Mouse (Mus musculus) ES-E14 (cell line): ENCODE results near the gene Fundc2. TPM values are rescaled to one million over a fixed set of nuclear protein-coding genes. Genes with fewer than 3 reads are reported as not detected.

Experiments used
- DNase-seq: peaks from one replicate; pipeline ENCODE4 v3.0.0-alpha.2; 2013; ENCODE audit warnings: low read depth, low spot score
- H3K27ac ChIP-seq: 2 replicates; pipeline ENCODE4 v1.5.1; 2012; ENCODE audit warnings: low read depth, mild to moderate bottlenecking, low read length, moderate library complexity, mixed read lengths; ENCODE audit not compliant: poor library complexity, insufficient read depth, severe bottlenecking
- H3K36me3 ChIP-seq: 2 replicates; pipeline ENCODE4 v1.6.1; 2012; ENCODE audit warnings: mild to moderate bottlenecking, low read length, moderate library complexity, mixed read lengths; ENCODE audit not compliant: control insufficient read depth, poor library complexity, insufficient read depth, severe bottlenecking
- H3K4me1 ChIP-seq, 2 experiments: fragments of 150-350 bp in 1 of 2; sonication (generic) in 1 of 2; 2 replicates each; pipeline ENCODE4 v1.6.1; 2012; ENCODE audit warnings: low read length in 2 of 2, mild to moderate bottlenecking in 1 of 2, mixed read lengths in 1 of 2; ENCODE audit not compliant: control insufficient read depth in 2 of 2, insufficient read depth in 2 of 2, poor library complexity in 1 of 2
- H3K4me3 ChIP-seq, 2 experiments: fragments of 150-350 bp in 1 of 2; sonication (generic) in 1 of 2; 2 replicates each; pipeline ENCODE4 v1.5.1; 2012; ENCODE audit warnings: low read length in 2 of 2, low read depth in 1 of 2, mild to moderate bottlenecking in 1 of 2, mixed read lengths in 1 of 2; ENCODE audit not compliant: insufficient read depth in 1 of 2, poor library complexity in 1 of 2, severe bottlenecking in 1 of 2
- H3K9ac ChIP-seq: 2 replicates; pipeline ENCODE4 v1.6.1; 2012; ENCODE audit warnings: low read depth, mild to moderate bottlenecking, low read length, mixed read lengths; ENCODE audit not compliant: poor library complexity, insufficient read depth, severe bottlenecking
- H3K9me3 ChIP-seq: fragments of 150-350 bp; sonication (generic); 2 replicates; pipeline ENCODE4 v1.6.1; 2012; ENCODE audit warnings: low read depth, mild to moderate bottlenecking, low read length; ENCODE audit not compliant: control insufficient read depth, insufficient read depth
- CHD2 ChIP-seq: IDR thresholded peaks from 2 replicates; pipeline ENCODE4 v1.6.1; 2014; ENCODE audit warnings: mild to moderate bottlenecking, low read depth, low read length, inconsistent platforms
- HCFC1 ChIP-seq: IDR thresholded peaks from 2 replicates; pipeline ENCODE4 v1.6.1; 2012; ENCODE audit warnings: low read length, inconsistent platforms, borderline replicate concordance; ENCODE audit not compliant: insufficient read depth
- MAFK ChIP-seq: IDR thresholded peaks from 2 replicates; pipeline ENCODE4 v1.6.1; 2014; ENCODE audit warnings: mild to moderate bottlenecking, low read depth, low read length, inconsistent platforms; ENCODE audit not compliant: insufficient read depth
- ZC3H11A ChIP-seq: IDR thresholded peaks from 2 replicates; pipeline ENCODE4 v1.6.1; 2012; ENCODE audit warnings: low read depth, mild to moderate bottlenecking, inconsistent platforms, low read length, borderline replicate concordance
- ZNF384 ChIP-seq: IDR thresholded peaks from 2 replicates; pipeline ENCODE4 v1.6.1; 2012; ENCODE audit warnings: low read depth, low read length, inconsistent platforms
- in situ Hi-C, 2 experiments: fragments of 600-800 bp; cut with MboI; formaldehyde crosslinking; loops; one replicate each; pipeline ENCODE4 v1.15.1; 2025; ENCODE audit warnings: low sequenced_read_pairs in 2 of 2, inconsistent platforms in 1 of 2; ENCODE audit not compliant: unreplicated experiment in 2 of 2
- total RNA-seq: library from RNA; depleted of rRNA; stranded (reverse); fragments of 300-350 nt; gene quantifications from 2 replicates; pipeline ENCODE4 v1.2.3, GENCODE M21; 2012; rRNA removed

Fundc2 gene
- total RNA-seq, 1 experiment, result 13.8 TPM

GRCm38 (mm10) chrX:75409711-75410110 lies 27.5 kb downstream of the Fundc2 start:
- Histone ChIP-seq H3K9ac (no peak overlapping the region), H3K4me1 (no peaks in the 10 kb centered on the region), H3K9me3 (no peaks in the 10 kb centered on the region), H3K27ac (no peak overlapping the region), H3K36me3 (no peaks in the 10 kb centered on the region), H3K4me3 (no peak overlapping the region)
- TF ChIP-seq ZNF384 (no peak), CHD2 (no peak), MAFK (no peak), HCFC1 (no peak), ZC3H11A (no peak)
- in situ Hi-C loops, result no loop called here
- no peak for DNase-seq

- peak within 1 kb of the TSS; percentile 86; the same call in 1 of the 2 replicates for H3K27ac ChIP-seq
These were observed 34.0 kb downstream of the Fundc2 start, which contains the start of the genes Cmc4, Mtcp1 and Brcc3 for GRCm38 (mm10) chrX:75415936-75416785. TSS of gene Cmc4 (minus strand) at chrX:75416584. TSS of gene Mtcp1 (minus strand) at chrX:75416588. TSS of gene Brcc3 (plus strand) at chrX:75416628.

More at GRCm38 (mm10) chrX:75415936-75416785, 34.0 kb downstream of the Fundc2 start, which contains the start of the genes Cmc4, Mtcp1 and Brcc3:
- DNase-seq, result peak; percentile 69
- no peaks in the 10 kb centered on the region for H3K36me3 ChIP-seq
- H3K9ac ChIP-seq, result peak within 1 kb of the TSS; percentile 94
- no peak for TF ChIP-seq HCFC1
- no peak for TF ChIP-seq MAFK
- no peak for TF ChIP-seq CHD2
- no peak for TF ChIP-seq ZC3H11A
- TF ChIP-seq ZNF384, result no peak
- in situ Hi-C loops, result no loop called here
- no peaks in the 10 kb centered on the region for H3K9me3 ChIP-seq
- H3K4me3 ChIP-seq, result peak within 1 kb of the TSS; percentile 94 to 96
- no peaks in the 10 kb centered on the region for H3K4me1 ChIP-seq

Other genes starting within 250 kb of the Fundc2 start
- not detected in 2 replicates for gene Smim9, start 218.6 kb upstream of the Fundc2 start, total RNA-seq
- 2.5 and 3.0 TPM in 2 replicates for gene F8, start 216 bp downstream of the Fundc2 start, total RNA-seq
- gene Cmc4, start 34.2 kb downstream of the Fundc2 start, total RNA-seq, result 2.6 and 3.1 TPM in 2 replicates
- gene Mtcp1, start 34.2 kb downstream of the Fundc2 start, total RNA-seq, result 4.3 and 4.4 TPM in 2 replicates
- gene Brcc3, start 34.2 kb downstream of the Fundc2 start, total RNA-seq, result 22.7 and 25.0 TPM in 2 replicates
- 53.9 and 85.0 TPM in 2 replicates for gene Vbp1, start 131.9 kb downstream of the Fundc2 start, total RNA-seq
- 2.8 and 3.6 TPM in 2 replicates for gene Rab39b, start 195.8 kb downstream of the Fundc2 start, total RNA-seq